Comparison of ENCODE assay signal across 8 mouse cellular contexts in the genomic region with DNA sequence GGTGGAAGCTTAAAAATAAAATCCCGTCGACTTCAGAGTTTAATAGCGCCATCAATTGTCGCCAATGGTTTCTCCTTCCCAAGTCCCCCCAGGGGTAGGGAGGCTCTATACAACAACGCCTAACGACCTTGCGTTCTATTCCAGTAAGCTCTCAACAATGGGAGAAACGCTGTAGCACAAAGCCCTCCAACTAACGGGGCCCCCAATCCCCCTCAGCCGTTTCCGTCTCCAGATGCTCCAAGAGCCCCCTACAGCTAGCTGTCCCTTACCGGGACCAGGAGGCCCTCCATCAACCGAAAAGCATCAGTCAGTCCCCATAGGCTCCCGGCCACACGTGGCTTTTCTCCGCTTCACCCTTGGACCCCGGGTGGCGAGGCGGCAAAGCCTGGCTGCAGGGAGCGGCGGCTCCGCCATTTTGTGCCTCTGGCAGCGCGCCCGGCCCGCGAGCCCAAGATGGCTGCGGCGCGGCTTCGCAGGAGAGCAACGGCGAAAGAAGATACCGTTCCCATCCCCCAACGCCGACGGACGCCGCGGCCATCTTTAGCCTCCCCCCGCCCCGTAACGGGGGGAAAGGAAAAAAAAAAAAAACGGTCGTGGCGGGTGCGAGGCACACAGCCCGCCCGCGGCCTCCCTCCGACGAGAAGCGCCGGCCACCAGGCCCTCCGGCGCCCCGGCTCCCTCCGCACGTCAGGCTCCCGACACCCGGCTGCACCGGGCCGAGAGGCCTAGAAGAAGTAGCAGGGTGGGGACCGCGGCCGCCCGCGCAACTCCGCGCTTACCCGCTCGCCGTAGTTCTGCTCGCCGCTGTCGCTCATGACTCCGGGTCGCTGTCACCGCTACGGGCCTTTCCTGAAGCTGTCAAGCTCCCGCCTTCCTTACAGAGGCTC. TPM values are rescaled to one million over a fixed set of nuclear protein-coding genes. Genes with fewer than 3 reads are reported as not detected.
DNase-seq lines count a peak whose midpoint lies in the region; ATAC-seq and TF ChIP-seq lines count a peak whose summit lies in the region.

No protein-coding gene starts in this region.

- DNase-seq in c-Kit-negative CD71-positive TER-119-positive erythroid progenitor cells, embryonic 14.5 days (ENCODE audit: low read depth, low spot score), result peak; percentile 58
- peak; percentile 81 for DNase-seq in forebrain, embryonic 10.5 days (ENCODE audit: extremely low spot score, low spot score)
- DNase-seq in kidney, postnatal 25 days, result peak; percentile 89 to 92
- peak; percentile 51 to 58 (median 53) for DNase-seq in liver, embryonic 14.5 days (ENCODE audit: low read depth in 3 of 3, low spot score in 3 of 3)
- DNase-seq in neural tube, embryonic 11.5 days (ENCODE audit: low spot score), result peak; percentile 89

- no peaks in the 10 kb centered on the region for H3K9me3 ChIP-seq in forebrain, embryonic 10.5 days
- no peaks in the 10 kb centered on the region for H3K9me3 ChIP-seq in heart, embryonic 15.5 days (replicated peaks)
- H3K9me3 ChIP-seq in liver, embryonic 14.5 days (ENCODE audit: control insufficient read depth, low read length), result no peaks in the 10 kb centered on the region
- H3K9me3 ChIP-seq in neural tube, embryonic 11.5 days (ENCODE audit: control insufficient read depth, low read length), result no peaks in the 10 kb centered on the region
- H3K9me3 ChIP-seq in stomach, embryonic 16.5 days (replicated peaks; ENCODE audit: control insufficient read depth, low read length), result no peaks in the 10 kb centered on the region

- H3K9ac ChIP-seq in heart, embryonic 15.5 days, result peak overlapping the region; percentile 91
- peak overlapping the region; percentile 97 for H3K9ac ChIP-seq in liver, embryonic 14.5 days (replicated peaks)
- peak overlapping the region; percentile 95 for H3K9ac ChIP-seq in neural tube, embryonic 11.5 days (ENCODE audit: low read length)
- H3K9ac ChIP-seq in stomach, embryonic 16.5 days (ENCODE audit: low read length), result peak overlapping the region; percentile 93

- no peak for TF ChIP-seq CTCF in liver, embryonic 14.5 days (IDR thresholded peaks at IDR 0.05; ENCODE audit: low read depth)

- peak overlapping the region; percentile 96 for H3K4me3 ChIP-seq in forebrain, embryonic 10.5 days
- H3K4me3 ChIP-seq in heart, embryonic 15.5 days, result peak overlapping the region; percentile 87
- peak overlapping the region; percentile 91 to 96 for H3K4me3 ChIP-seq in liver, embryonic 14.5 days (ENCODE audit: insufficient read depth in 1 of 2, low read depth in 2 of 2, low read length in 2 of 2)
- peak overlapping the region; percentile 97 for H3K4me3 ChIP-seq in neural tube, embryonic 11.5 days (ENCODE audit: low read depth, low read length)
- peak overlapping the region; percentile 89 for H3K4me3 ChIP-seq in stomach, embryonic 16.5 days (replicated peaks; ENCODE audit: low read length)

- peak overlapping the region; percentile 96 for H3K27ac ChIP-seq in forebrain, embryonic 10.5 days
- H3K27ac ChIP-seq in heart, embryonic 15.5 days, result peak overlapping the region; percentile 95
- H3K27ac ChIP-seq in liver, embryonic 14.5 days, result peak overlapping the region; percentile 65
- H3K27ac ChIP-seq in neural tube, embryonic 11.5 days (ENCODE audit: low read depth, low read length), result peak overlapping the region; percentile 91
- H3K27ac ChIP-seq in stomach, embryonic 16.5 days (ENCODE audit: low read length), result peak overlapping the region; percentile 95

- ATAC-seq in CD4-positive, CD25-positive, alpha-beta regulatory T cell, adult 4 months, result peak; percentile 44
- peak; percentile 70 for ATAC-seq in heart, embryonic 15.5 days (replicated peaks; ENCODE audit: insufficient number of reproducible peaks, insufficient read depth, low FRiP score, low read depth)
- peak; percentile 62 for ATAC-seq in liver, embryonic 14.5 days (ENCODE audit: insufficient read depth)
- ATAC-seq in neural tube, embryonic 11.5 days (ENCODE audit: insufficient read depth, low FRiP score, low TSS enrichment), result peak; percentile 60
- ATAC-seq in stomach, embryonic 16.5 days (ENCODE audit: insufficient read depth, low FRiP score), result peak; percentile 55

- no peaks in the 10 kb centered on the region for H3K27me3 ChIP-seq in forebrain, embryonic 10.5 days (ENCODE audit: poor library complexity, severe bottlenecking)
- no peaks in the 10 kb centered on the region for H3K27me3 ChIP-seq in heart, embryonic 15.5 days
- H3K27me3 ChIP-seq in liver, embryonic 14.5 days (ENCODE audit: control insufficient read depth, insufficient read depth, low read length), result no peaks in the 10 kb centered on the region
- H3K27me3 ChIP-seq in neural tube, embryonic 11.5 days (ENCODE audit: control insufficient read depth, insufficient read depth, low read length), result no peaks in the 10 kb centered on the region
- no peaks in the 10 kb centered on the region for H3K27me3 ChIP-seq in stomach, embryonic 16.5 days (ENCODE audit: control insufficient read depth, insufficient read depth, low read length)

- under 1% methylated on average over 79 of the region's 81 CpGs for WGBS in forebrain, embryonic 10.5 days
- under 1% methylated on average over 81 of the region's 81 CpGs for WGBS in heart, embryonic 15.5 days
- under 1% methylated on average over 78 of the region's 81 CpGs for WGBS in liver, embryonic 14.5 days (ENCODE audit: insufficient replicate concordance)
- WGBS in neural tube, embryonic 11.5 days, result under 1% methylated on average over 57 of the region's 81 CpGs
- under 1% methylated on average over 65 of the region's 81 CpGs for WGBS in stomach, embryonic 16.5 days

- H3K4me1 ChIP-seq in forebrain, embryonic 10.5 days, result peaks cover 31% of the 10 kb centered on the region
- H3K4me1 ChIP-seq in heart, embryonic 15.5 days (replicated peaks), result peaks cover 24% of the 10 kb centered on the region
- H3K4me1 ChIP-seq in liver, embryonic 14.5 days (replicated peaks; ENCODE audit: control insufficient read depth in 2 of 2, insufficient read depth in 2 of 2, low read length in 1 of 2), result peaks cover 10 to 18% of the 10 kb centered on the region in 2 experiments
- peaks cover 13% of the 10 kb centered on the region; the same call in 1 of the 2 replicates for H3K4me1 ChIP-seq in neural tube, embryonic 11.5 days (ENCODE audit: control insufficient read depth, insufficient read depth, low read length)
- H3K4me1 ChIP-seq in stomach, embryonic 16.5 days (ENCODE audit: control insufficient read depth, insufficient read depth, low read length), result peaks cover 17% of the 10 kb centered on the region

- peaks cover 25% of the 10 kb centered on the region for H3K36me3 ChIP-seq in forebrain, embryonic 10.5 days (replicated peaks)
- H3K36me3 ChIP-seq in heart, embryonic 15.5 days, result no peaks in the 10 kb centered on the region
- H3K36me3 ChIP-seq in liver, embryonic 14.5 days (replicated peaks; ENCODE audit: control insufficient read depth, insufficient read depth, low read depth), result peaks cover 7% of the 10 kb centered on the region
- H3K36me3 ChIP-seq in neural tube, embryonic 11.5 days (ENCODE audit: control insufficient read depth, insufficient read depth, low read length), result no peaks in the 10 kb centered on the region
- no peaks in the 10 kb centered on the region for H3K36me3 ChIP-seq in stomach, embryonic 16.5 days (ENCODE audit: control insufficient read depth, insufficient read depth, low read length)

- no peak for TF ChIP-seq EP300 in liver, embryonic 14.5 days (IDR thresholded peaks at IDR 0.05; ENCODE audit: low read depth)

- H3K4me2 ChIP-seq in heart, embryonic 15.5 days, result peak overlapping the region; percentile 71
- H3K4me2 ChIP-seq in liver, embryonic 14.5 days (ENCODE audit: low read depth), result peak overlapping the region; percentile 83
- peak overlapping the region; percentile 88 for H3K4me2 ChIP-seq in neural tube, embryonic 11.5 days (ENCODE audit: low read depth)
- H3K4me2 ChIP-seq in stomach, embryonic 16.5 days (ENCODE audit: low read depth, low read length), result peak overlapping the region; percentile 89

RNA-seq across cellular contexts. Expression of a gene that starts 0.6 kb away (rescaled TPM):
- 100 to 1,000 TPM; 457 to 480 TPM for polyA plus RNA-seq in CD4-positive, CD25-positive, alpha-beta regulatory T cell, adult 4 months (2017; shearing (Covaris generic))
- polyA plus RNA-seq in forebrain, embryonic 10.5 days (2016; fragmentation: Nextera tagmentation; extraction: Ambion mirVana), result 538 and 552 TPM in 2 replicates
- polyA plus RNA-seq in heart, embryonic 15.5 days (2015; fragmentation: Nextera tagmentation; extraction: Ambion mirVana), result 191 and 204 TPM in 2 replicates
- 47.8 and 69.7 TPM in 2 replicates for polyA plus RNA-seq in liver, embryonic 14.5 days (2012; rRNA removed)
- polyA plus RNA-seq in liver, embryonic 14.5 days (2014; fragmentation: Nextera tagmentation; extraction: Ambion mirVana), result 140 and 145 TPM in 2 replicates
- 453 and 461 TPM in 2 replicates for polyA plus RNA-seq in neural tube, embryonic 11.5 days (2014; fragmentation: Nextera tagmentation; extraction: Ambion mirVana)
- polyA plus RNA-seq in stomach, embryonic 16.5 days (2015; fragmentation: Nextera tagmentation; extraction: Ambion mirVana), result 309 and 321 TPM in 2 replicates

Comparison
In these comparisons a context has a peak if more than half of its experiments do, and no peak if none do; other contexts are left out.
1. Peak in every context shown above with its lines: DNase-seq, ATAC-seq, H3K4me3 ChIP-seq and H3K27ac ChIP-seq.